Mouse (Mus musculus) heart, embryonic 16.5 days (tissue): ENCODE results near the gene Gm21983. TPM values are rescaled to one million over a fixed set of nuclear protein-coding genes. Genes with fewer than 3 reads are reported as not detected.

Source experiments
- ATAC-seq: fragments of 200-750 bp; cut with Nextera tagmentation; replicated peaks from 2 replicates; pipeline ENCODE4 v1.8.0; 2017; ENCODE audit warnings: moderate number of reproducible peaks; ENCODE audit not compliant: insufficient read depth, low FRiP score; ENCODE audit errors: extremely low read depth
- H3K27ac ChIP-seq: fragments of 300-500 bp; sonication (generic); 2 replicates; pipeline ENCODE4 v1.5.1; 2014; ENCODE audit warnings: mild to moderate bottlenecking, low read length, control low read depth, moderate library complexity
- H3K27me3 ChIP-seq: fragments of 300-500 bp; sonication (generic); 2 replicates; pipeline ENCODE4 v1.6.1; 2014; ENCODE audit warnings: low read length, mixed read lengths; ENCODE audit not compliant: control insufficient read depth, insufficient read depth
- H3K36me3 ChIP-seq: fragments of 300-500 bp; sonication (generic); 2 replicates; pipeline ENCODE4 v1.6.1; 2014; ENCODE audit not compliant: control insufficient read depth, insufficient read depth
- H3K4me1 ChIP-seq: fragments of 300-500 bp; sonication (generic); 2 replicates; pipeline ENCODE4 v1.6.1; 2014; ENCODE audit warnings: low read length, mixed read lengths; ENCODE audit not compliant: control insufficient read depth, insufficient read depth
- H3K4me2 ChIP-seq: fragments of 300-500 bp; sonication (generic); 2 replicates; pipeline ENCODE4 v1.6.1; 2014; ENCODE audit warnings: low read depth, mild to moderate bottlenecking, control low read depth, low read length
- H3K4me3 ChIP-seq: fragments of 300-500 bp; sonication (generic); 2 replicates; pipeline ENCODE4 v1.5.1; 2014; ENCODE audit warnings: mild to moderate bottlenecking, control low read depth, low read length
- H3K9ac ChIP-seq: fragments of 300-500 bp; sonication (generic); 2 replicates; pipeline ENCODE4 v1.6.1; 2014; ENCODE audit warnings: low read length, control low read depth
- H3K9me3 ChIP-seq: fragments of 300-500 bp; sonication (generic); replicated peaks from 2 replicates; pipeline ENCODE4 v1.6.1; 2016; ENCODE audit warnings: low read length; ENCODE audit not compliant: control insufficient read depth
- WGBS: fragments of 180-500 bp; shearing (Covaris S2); extraction: QIAGEN DNeasy Blood & Tissue Kit; methylation state at CpG from one replicate; pipeline ENCODE4 v1.1.7; 2014; 5-methylcytosine and 5-hydroxymethylcytosine counted together
- microRNA counts: library from miRNA; unstranded; fragments of <30 nt; microRNA quantifications from one replicate; lab custom pipeline; 2016
- microRNA-seq: library from miRNA; unstranded; fragments of <30 nt; microRNA quantifications from one replicate; pipeline ENCODE4, GENCODE M21; 2017
- polyA plus RNA-seq: library from polyadenylated mRNA; unstranded; fragments of >200 nt; fragmentation: Nextera tagmentation; extraction: Ambion mirVana; gene quantifications from 2 replicates; pipeline ENCODE4 v1.2.1, GENCODE M21; 2015

Gene Gm21983
- polyA plus RNA-seq, 1 experiment from 2014 or later, result not detected

DNA sequence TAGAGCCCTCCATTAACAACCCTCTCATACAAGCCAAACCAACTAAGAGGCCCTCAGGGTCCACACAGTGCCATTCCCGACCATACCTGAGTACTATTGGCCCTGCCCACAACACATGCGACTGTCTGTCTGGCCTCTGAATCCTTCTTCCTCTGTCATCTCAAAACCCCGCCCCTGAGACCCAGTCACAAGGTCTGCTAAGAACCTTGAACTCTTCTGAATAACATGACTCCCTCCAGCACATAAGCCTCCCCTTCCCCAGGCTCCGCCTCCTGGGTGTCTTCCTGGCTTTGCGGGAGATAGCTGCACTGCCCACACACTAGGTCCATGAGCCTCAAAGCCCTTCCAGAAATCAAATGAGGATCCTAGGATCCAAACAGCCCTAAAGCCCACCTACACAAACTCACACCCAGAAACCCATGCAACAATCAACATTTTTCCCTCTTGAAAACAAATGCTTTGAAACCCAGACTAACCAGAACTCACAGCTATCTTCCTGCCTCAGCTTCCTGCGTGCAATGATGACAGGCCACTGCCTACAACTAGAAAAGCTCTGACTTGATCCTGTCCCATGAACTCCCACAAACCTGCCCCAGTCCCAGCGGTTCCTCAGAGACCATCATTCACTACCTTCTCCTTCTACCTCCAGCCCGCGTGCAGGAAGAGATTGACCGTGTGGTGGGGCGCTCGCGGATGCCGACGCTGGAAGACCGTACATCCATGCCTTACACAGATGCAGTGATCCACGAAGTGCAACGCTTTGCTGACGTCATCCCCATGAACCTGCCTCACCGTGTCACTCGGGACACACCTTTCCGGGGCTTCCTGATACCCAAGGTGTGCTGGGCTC lies 50.1 kb downstream of the Gm21983 start:
- no peaks in the 10 kb centered on the region for H3K4me1 ChIP-seq
- H3K27me3 ChIP-seq, result no peaks in the 10 kb centered on the region
- H3K4me2 ChIP-seq, result no peak overlapping the region
- no peaks in the 10 kb centered on the region for H3K9me3 ChIP-seq
- no peak overlapping the region for H3K9ac ChIP-seq
- H3K36me3 ChIP-seq, result no peaks in the 10 kb centered on the region
- 83% methylated on average over 22 of the region's 22 CpGs for WGBS
- H3K27ac ChIP-seq, result no peak overlapping the region
- no peak for ATAC-seq
- no peak overlapping the region for H3K4me3 ChIP-seq

DNA sequence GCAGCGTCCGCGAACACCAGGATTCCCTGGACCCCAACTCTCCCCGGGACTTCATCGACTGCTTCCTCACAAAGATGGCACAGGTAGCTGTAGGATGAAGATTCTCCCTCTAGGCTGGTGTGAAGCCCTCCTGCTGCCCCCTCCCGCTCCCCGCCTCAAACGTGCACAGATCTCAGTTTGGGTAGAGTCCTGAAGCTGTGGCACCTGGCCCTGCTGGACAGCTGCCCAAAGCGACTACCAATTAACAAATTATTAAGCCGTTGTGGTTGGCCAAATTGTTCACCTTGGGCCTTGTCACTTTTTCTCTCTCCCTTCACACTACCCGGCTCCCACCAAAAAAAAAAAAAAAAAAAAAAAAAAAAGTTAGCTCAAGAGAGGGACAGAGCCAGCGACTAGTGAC lies 51.1 kb downstream of the Gm21983 start:
- Histone ChIP-seq H3K36me3 (no peaks in the 10 kb centered on the region), H3K4me1 (no peaks in the 10 kb centered on the region), H3K27ac (no peak overlapping the region), H3K4me3 (no peak overlapping the region), H3K27me3 (no peaks in the 10 kb centered on the region), H3K9ac (no peak overlapping the region), H3K4me2 (no peak overlapping the region), H3K9me3 (no peaks in the 10 kb centered on the region)
- ATAC-seq, result no peak
- 85% methylated on average over 12 of the region's 12 CpGs for WGBS

DNA sequence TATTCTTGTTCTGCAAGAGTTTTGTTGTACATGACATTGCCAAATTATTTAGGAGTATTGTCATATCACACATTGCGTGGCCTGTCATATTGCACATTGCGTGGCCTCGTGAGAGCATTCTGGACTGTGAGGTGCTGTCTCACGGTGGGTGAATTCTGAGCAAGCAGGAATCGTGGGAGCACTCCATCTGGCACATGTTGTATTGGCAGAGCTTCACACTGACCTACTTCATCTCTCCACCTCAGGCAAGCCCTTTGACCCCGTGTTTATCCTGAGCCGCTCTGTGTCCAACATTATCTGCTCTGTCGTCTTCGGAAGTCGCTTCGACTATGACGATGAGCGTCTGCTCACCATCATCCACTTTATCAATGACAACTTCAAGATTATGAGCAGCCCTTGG lies 51.9 kb downstream of the Gm21983 start:
- no peaks in the 10 kb centered on the region for H3K4me1 ChIP-seq
- 56% methylated on average over 13 of the region's 13 CpGs for WGBS
- H3K36me3 ChIP-seq, result no peaks in the 10 kb centered on the region
- H3K9me3 ChIP-seq, result no peaks in the 10 kb centered on the region
- no peak overlapping the region for H3K9ac ChIP-seq
- ATAC-seq, result no peak
- no peaks in the 10 kb centered on the region for H3K27me3 ChIP-seq
- no peak overlapping the region for H3K4me3 ChIP-seq
- no peak overlapping the region for H3K27ac ChIP-seq
- H3K4me2 ChIP-seq, result no peak overlapping the region

DNA sequence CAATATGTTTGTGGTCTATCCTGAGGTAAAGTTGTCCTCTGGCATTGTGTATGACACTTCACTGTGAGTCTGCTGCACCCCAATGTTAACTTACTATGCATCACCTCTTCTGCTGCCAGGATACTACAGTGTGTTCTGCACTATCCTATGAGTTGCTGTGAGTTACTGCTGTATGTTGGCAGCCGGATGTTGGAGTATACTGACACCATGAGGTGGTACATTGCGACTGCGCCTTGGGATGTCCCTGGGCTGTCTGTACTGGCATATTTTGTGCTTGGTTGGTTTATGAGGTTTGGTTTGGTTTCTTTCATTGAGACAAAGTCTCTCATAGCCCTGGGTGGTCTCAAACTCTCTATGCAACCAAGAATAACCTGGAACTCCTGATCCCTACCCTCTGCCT lies 52.7 kb downstream of the Gm21983 start:
- H3K4me2 ChIP-seq, result no peak overlapping the region
- H3K36me3 ChIP-seq, result no peaks in the 10 kb centered on the region
- no peak overlapping the region for H3K4me3 ChIP-seq
- no peak overlapping the region for H3K27ac ChIP-seq
- ATAC-seq, result no peak
- H3K4me1 ChIP-seq, result no peaks in the 10 kb centered on the region
- no peak overlapping the region for H3K9ac ChIP-seq
- 42% methylated on average over 3 of the region's 3 CpGs for WGBS
- H3K27me3 ChIP-seq, result no peaks in the 10 kb centered on the region
- no peaks in the 10 kb centered on the region for H3K9me3 ChIP-seq

DNA sequence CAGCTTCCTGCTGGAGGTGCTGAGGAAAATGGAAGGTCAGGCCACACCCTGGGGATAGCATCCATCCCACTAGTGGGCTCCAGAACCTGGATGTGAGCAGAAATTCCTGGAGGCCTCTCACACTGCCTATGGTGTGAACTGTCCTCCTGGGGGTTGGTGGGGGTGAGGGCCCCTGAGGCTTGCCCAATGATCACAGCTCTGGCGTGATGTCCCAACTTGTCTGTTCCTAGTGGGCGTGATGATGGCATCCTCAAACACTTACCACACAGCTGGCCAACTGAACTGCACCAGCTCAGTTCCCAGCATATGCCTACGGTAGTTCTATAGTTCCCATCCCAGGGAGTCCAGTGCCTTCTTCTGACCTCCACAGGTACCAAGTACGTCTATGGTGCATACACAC lies 55.9 kb downstream of the Gm21983 start:
- ATAC-seq, result no peak
- no peaks in the 10 kb centered on the region for H3K36me3 ChIP-seq
- no peak overlapping the region for H3K27ac ChIP-seq
- H3K27me3 ChIP-seq, result no peaks in the 10 kb centered on the region
- H3K4me3 ChIP-seq, result no peak overlapping the region
- H3K4me1 ChIP-seq, result no peaks in the 10 kb centered on the region
- no peak overlapping the region for H3K9ac ChIP-seq
- 71% methylated on average over 4 of the region's 4 CpGs for WGBS
- no peaks in the 10 kb centered on the region for H3K9me3 ChIP-seq
- no peak overlapping the region for H3K4me2 ChIP-seq

DNA sequence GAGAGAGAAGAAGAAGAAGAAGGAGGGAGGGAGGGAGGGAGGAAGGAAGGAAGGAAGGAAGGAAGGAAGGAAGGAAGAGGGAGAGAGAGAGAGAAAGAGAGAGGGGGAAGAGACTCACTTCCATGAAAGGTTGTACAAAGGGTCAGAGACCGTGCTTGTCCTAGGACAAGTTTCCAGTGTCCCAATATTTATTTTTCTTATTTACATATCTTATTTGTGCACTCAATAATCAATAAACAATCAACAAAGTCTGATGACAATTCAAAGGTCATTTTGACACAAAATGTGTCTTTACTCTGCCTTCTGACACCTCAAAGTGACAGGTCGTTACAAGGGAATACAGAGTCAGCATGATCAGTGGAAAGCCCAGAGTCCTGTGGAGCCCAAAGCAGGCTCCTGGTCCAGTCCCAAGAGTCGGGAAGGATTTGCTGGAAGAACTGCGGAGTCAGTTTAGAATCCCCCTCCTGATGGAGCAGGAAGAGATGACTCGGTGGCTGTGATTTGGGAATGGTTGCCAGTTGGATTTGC lies 56.5 kb downstream of the Gm21983 start:
- H3K4me1 ChIP-seq, result no peaks in the 10 kb centered on the region

DNA sequence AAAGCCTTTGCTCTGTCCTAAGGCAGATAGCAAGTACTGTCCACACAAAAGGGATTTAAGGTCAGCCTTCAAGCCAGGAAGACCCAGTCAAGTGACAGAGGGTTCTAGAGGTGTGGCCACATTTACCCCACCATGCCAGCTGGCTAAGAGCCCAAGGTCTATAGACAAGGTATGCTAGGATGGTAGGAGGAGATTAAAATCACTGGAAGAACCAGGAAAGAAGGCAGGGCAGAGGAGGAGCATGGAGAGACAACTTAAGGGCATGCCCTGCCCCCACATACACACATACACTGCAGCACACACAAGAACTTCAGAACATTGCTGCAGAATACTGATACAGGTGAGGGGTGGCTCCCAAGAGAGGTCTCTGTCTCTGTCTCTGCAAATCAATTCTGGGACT lies 61.2 kb downstream of the Gm21983 start, which contains the start of gene Cyp2f2:
Gene Cyp2f2, plus strand, starts transcription at position 234 of the 400 bp plus-strand sequence.
- Histone ChIP-seq H3K9me3 (no peaks in the 10 kb centered on the region), H3K36me3 (no peaks in the 10 kb centered on the region), H3K27ac (no peak within 1 kb of the TSS), H3K27me3 (no peaks in the 10 kb centered on the region), H3K9ac (no peak within 1 kb of the TSS), H3K4me1 (no peaks in the 10 kb centered on the region), H3K4me3 (no peak within 1 kb of the TSS), H3K4me2 (no peak within 1 kb of the TSS)
- ATAC-seq, result no peak

More for the DNA sequence above, 56.5 kb downstream of the Gm21983 start:
- 65% methylated on average over 5 of the region's 5 CpGs for WGBS
- ATAC-seq, result no peak
- Histone ChIP-seq H3K9me3 (no peaks in the 10 kb centered on the region), H3K4me2 (no peak overlapping the region), H3K27ac (no peak overlapping the region), H3K4me3 (no peak overlapping the region), H3K27me3 (no peaks in the 10 kb centered on the region), H3K9ac (no peak overlapping the region), H3K36me3 (no peaks in the 10 kb centered on the region)

MicroRNAs encoded within 50 kb of the gene (microRNA counts, 519-probe panel; counts per million panel counts)
- 293 counts per million, percentile 1 among the panel's probes with 10 or more counts for microRNA mmu-miR-1191 (lab: Ali Mortazavi, UCI)

Small RNA genes lying within 50 kb of the gene (microRNA-seq; reads per million reads assigned to microRNA genes)
- gene Mir1191 (4.5 reads per million, percentile 17 among the genes with 10 or more reads in this experiment), gene Mir3101 (not detected)

Other genes starting within 250 kb of the Gm21983 start
- gene Cyp2a22, start 241.7 kb downstream of the Gm21983 start, polyA plus RNA-seq, result not detected in 2 replicates
- not detected in 2 replicates for gene Cyp2a12, start 152.0 kb downstream of the Gm21983 start, polyA plus RNA-seq
- 12.8 and 18.0 TPM in 2 replicates for gene Cyp2f2, start 61.2 kb downstream of the Gm21983 start, polyA plus RNA-seq
- gene Cyp2t4, start 27.4 kb downstream of the Gm21983 start, polyA plus RNA-seq, result 0.08 TPM in 1 of 2 replicates, not detected in the other
- 48.4 and 55.3 TPM in 2 replicates for gene Egln2, start 14.3 kb downstream of the Gm21983 start, polyA plus RNA-seq
- gene Rab4b, start 2.2 kb downstream of the Gm21983 start, polyA plus RNA-seq, result 48.1 and 51.0 TPM in 2 replicates
- 5.0 and 11.6 TPM in 2 replicates for gene Mia, start 71 bp upstream of the Gm21983 start, polyA plus RNA-seq
- gene BC024978, start 14.7 kb upstream of the Gm21983 start, polyA plus RNA-seq, result 2.4 and 2.6 TPM in 2 replicates
- gene Snrpa, start 15.2 kb upstream of the Gm21983 start, polyA plus RNA-seq, result 146 and 165 TPM in 2 replicates
- gene Itpkc, start 47.6 kb upstream of the Gm21983 start, polyA plus RNA-seq, result 2.5 and 3.4 TPM in 2 replicates
- 15.3 and 15.9 TPM in 2 replicates for gene Coq8b, start 51.9 kb upstream of the Gm21983 start, polyA plus RNA-seq
- 8.7 and 10.2 TPM in 2 replicates for gene Numbl, start 77.3 kb upstream of the Gm21983 start, polyA plus RNA-seq
- gene Ltbp4, start 156.6 kb upstream of the Gm21983 start, polyA plus RNA-seq, result 63.5 and 86.0 TPM in 2 replicates
- 22.3 and 24.1 TPM in 2 replicates for gene Shkbp1, start 174.9 kb upstream of the Gm21983 start, polyA plus RNA-seq
- 0.46 TPM in 1 of 2 replicates, not detected in the other for gene Gm20479, start 176.3 kb upstream of the Gm21983 start, polyA plus RNA-seq